Mouse (Mus musculus) left cerebral cortex, postnatal 10 days (tissue): ENCODE results near the gene Mfn2. TPM values are rescaled to one million over a fixed set of nuclear protein-coding genes. Genes with fewer than 3 reads are reported as not detected.

Experiments
- DNase-seq, 2 experiments: peaks; one replicate each; pipeline ENCODE4 v3.0.0; 2021 to 2022; ENCODE audit warnings: low spot score in 2 of 2, mixed read lengths in 1 of 2; ENCODE audit errors: extremely low spot score in 1 of 2
- intact Hi-C: fragments of 180-260 bp; cut with DNase I; formaldehyde crosslinking; loops from one replicate; pipeline ENCODE4 v1.15.1; 2025
- total RNA-seq, 2 experiments: library from RNA; stranded (reverse); gene quantifications; 2 replicates each; pipeline ENCODE4 v1.2.3; 2021

Gene Mfn2
- total RNA-seq, 2 experiments from 2014 or later, result 173 to 182 TPM

DNA sequence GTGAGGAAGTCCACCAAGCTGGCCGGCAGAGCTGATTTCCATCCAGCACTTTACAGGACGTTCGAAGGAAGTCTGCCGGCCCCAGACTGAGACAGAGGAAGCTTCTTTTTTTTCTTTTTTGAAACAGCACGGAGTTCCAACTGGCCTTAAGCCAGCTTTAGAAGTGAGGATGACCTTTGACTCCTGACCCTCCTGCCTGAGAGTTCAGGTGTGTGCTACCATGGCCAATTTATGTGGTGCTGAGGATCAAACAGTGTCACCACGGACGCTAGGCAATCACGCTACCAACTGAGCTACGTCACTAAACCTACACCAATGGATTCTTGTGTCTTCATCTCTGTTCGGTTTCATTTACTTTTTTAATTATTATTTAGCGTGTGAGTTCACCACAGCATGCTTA, 17.8 kb upstream of the Mfn2 start:
- no peak for DNase-seq
- intact Hi-C loops, result no loop called here

DNA sequence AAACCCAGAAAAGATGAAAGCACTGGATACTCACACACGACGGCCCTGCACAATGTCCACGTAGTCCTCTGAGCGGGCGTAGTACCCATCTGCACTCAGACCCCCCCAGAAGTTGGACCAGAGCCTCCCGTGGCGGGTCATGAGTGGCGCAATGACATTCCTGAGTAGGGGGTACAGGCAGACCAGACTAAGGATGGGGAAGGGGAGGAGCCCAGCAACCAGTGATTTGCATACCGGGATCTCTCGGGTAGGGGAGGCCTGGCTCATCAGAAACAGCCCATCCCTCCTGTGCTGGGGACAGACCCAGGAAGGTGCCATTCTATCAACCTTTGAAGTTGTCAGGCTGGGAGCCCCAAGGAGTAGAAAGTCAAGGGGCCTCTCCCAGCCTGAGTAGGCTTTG, 16.5 kb upstream of the Mfn2 start:
- intact Hi-C loops, result no loop called here
- DNase-seq, result no peak

DNA sequence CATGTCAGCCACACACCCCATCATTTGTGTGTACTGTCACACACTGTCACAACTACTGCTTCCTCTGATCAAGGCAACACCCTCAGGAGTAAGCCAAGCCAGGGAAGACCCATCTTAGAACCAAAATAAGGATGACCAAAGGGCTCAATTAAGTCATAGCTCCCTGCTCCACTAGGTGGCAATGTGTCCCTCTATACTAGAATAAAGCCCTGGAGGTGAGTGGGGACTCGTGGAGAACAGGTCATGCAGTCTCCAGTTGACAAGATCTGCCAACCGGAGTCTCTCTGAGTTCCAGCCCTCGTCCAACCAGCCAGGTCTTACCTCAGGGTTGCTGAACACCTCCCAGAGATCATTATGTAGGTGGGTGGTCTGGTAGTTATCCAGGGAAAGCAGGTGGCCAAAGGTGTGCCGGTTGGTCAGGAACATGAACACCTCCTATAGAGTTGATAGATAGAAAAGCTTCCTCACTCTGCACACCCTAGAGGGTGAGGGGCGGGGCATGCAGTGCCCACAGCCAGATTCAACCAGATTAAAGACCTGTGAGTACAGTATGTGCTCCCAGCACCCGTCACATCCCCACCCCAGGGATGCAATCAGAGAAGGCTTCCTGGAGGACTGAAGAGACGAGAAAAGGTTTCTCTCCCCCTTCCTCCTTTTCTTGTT, 14.1 kb upstream of the Mfn2 start:
- intact Hi-C loops, result no loop called here
- DNase-seq, result peak in 1 of 2 experiments; percentile 62

DNA sequence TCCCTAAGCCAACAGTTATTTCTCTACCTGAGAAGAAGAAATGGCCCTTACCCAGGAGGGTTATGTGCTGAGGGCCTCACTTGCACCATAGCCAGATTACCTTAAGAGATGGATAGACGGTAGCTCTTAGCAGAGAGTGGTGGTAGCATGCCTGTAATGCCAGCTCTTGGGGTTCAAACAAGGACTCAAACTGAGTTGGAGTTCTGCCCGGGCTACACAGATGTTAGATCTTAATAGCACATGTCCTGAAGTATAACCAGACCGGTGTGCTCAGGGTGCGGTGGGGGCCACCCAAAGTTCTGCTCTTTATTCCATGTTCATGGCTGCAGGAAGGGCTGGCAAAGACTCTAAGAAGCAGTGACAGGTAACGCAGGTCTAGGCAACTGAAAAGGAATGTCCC, 5.0 kb upstream of the Mfn2 start:
- DNase-seq, result no peak
- intact Hi-C loops, result loop anchor here (5.0 kb wide), 1 partner anchor 33 kb away; the partner anchor contains the start of gene 2510039O18Rik

DNA sequence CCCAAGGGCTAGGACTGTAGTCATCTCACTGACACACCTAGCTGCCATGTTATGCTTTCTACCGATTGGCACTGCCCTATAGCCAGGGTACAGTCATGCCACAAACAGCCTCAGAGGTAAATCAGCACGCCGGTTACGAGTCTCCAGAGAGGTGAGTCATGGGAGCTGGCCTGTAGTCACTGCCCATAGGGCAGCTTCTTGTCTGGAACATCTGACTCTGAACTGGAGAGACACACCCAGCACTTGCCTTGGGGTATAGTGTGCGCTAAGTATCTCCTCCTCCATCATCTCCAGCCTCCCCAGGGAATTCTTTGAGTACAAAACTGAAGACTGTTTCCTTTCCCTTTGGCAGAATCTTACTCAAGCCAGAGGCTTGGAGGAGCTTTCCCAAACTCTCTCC, 1.7 kb upstream of the Mfn2 start:
- intact Hi-C loops, result loop anchor here (5.0 kb wide), 1 partner anchor 36 kb away; the partner anchor contains the start of gene 2510039O18Rik
- no peak for DNase-seq

DNA sequence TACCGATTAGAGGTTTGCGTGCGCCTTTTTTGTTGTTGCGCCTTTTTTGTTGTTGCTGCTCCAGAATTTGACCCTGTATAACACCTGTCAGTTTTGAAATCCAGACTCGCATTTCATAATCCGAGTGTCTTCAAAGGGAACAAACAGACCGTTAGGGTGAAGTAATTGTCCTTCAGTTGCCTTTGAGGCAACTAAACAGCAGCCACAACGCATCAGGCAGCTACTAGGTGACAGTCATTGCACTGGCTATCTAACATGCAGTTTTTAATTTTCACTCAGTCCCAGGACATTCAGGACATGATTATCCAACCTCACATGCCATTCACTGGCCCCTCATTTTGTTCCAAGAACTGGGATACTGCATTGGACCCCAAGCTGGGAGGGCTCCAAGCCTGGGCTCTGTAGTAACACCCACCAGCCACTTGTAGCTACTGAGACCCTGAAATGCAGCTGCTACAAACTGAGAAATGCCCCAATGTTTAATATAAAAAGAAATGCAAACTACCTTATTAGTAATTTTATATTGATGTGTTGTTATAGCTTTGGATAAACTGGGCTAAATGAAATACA, 671 bp upstream of the Mfn2 start:
- intact Hi-C loops, result loop anchor here (5.0 kb wide), 1 partner anchor 37 kb away; the partner anchor contains the start of gene 2510039O18Rik
- no peak for DNase-seq

DNA sequence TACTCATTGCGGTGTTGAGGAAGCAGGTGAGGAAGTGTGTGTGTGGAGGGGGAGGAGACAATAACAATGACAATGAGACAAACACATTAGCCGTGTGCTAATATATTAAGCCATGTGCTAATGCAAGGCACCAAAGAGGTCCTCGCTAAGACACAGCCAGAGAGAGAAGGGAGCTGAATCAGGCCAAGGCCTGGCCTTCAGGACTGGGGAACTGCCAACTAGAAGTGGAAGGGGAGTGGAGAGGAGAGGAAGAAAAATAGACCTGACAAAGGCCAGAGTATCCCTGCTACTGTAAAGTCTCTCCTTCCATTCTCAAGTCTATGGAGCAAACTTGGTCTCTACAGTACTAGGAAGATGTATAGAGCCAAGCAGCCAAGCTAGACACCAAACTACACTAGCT, 903 bp downstream of the Mfn2 start:
- DNase-seq, result no peak
- intact Hi-C loops, result no loop called here

DNA sequence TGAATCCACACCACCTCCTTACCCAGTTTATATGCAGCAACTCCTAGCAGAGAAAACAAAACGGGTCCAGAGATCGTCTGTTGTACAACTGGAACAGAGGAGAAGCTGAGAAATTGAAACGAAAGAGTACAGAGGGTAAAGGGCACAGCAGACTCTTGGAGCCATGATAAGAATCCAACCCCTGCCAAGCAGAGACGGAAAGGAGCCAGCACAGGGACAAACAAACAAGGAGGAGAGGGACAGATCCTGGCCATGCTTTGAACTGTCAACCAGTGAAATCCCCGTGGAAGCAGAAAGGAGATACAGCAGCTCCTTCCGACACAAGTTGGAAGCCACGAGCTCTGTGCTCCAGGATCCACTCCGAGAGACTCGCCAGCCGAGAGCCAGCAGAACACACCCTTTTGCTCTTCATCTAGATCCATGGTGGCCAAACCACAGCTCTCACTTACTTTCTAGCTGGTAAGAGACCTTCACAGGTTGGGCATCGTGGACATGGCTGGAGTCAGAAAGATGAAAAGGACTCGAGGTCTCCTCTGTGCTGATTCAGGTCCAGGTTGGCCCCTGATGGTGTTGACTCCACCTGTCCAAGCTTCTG, 1.5 kb downstream of the Mfn2 start:
- DNase-seq, result no peak
- intact Hi-C loops, result no loop called here

DNA sequence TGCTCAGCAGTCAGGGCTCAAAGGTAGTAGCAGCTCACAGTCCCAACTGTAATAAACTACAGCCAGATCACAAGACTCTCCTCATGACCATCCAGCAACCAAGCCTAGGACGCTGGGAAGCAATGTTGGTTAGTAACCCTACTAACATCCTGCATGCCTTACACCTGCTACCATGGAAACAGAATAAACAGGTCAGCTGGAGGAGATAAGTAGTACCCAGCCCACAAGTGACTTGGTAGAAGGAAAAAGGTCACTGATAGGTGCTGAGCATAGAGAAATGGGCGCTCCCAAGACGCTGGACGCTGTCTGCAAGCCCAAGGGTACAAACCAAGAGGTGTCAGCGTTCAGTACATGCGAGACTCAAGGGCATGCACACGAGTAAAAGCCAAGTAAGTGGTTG, 4.1 kb downstream of the Mfn2 start:
- intact Hi-C loops, result no loop called here
- no peak for DNase-seq

DNA sequence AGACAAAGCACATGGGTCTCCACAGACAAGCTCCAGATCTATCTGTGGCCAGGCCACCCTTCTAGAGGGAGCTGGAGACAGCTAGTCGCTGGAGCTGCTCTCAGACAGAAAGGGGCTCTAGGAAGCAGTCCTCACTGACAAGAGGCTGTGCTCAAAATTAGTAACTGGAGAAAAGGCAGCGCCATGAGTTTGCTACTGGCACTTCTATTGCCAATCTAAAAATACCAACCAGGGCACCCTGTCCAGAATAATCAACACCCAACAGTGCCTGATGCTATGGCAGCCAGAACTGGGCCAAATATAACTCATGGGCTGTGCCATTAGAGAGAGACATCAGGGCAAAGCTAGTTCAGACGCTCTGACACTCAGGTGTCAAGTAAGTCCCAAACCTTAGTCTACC, 7.2 kb downstream of the Mfn2 start:
- intact Hi-C loops, result no loop called here
- DNase-seq, result no peak

DNA sequence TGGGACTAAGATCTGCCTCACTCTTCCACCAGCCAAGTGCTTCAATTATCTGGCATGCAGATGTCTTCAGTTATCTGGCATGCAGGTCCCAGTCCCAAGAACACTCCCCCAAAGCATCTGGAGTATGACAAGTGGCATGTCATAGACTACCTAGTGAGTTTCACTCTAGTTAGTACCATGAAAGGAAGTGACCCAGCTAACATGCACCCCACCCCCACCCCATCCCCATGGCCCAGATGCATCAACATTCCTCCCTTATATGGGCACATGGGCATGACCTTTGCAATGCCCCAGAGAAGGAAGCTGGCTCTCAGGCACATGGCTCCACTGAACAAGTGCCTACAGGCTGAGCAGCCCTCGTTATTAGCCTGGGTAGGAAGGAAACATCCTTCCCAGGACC, 8.1 kb downstream of the Mfn2 start:
- no peak for DNase-seq
- intact Hi-C loops, result no loop called here

DNA sequence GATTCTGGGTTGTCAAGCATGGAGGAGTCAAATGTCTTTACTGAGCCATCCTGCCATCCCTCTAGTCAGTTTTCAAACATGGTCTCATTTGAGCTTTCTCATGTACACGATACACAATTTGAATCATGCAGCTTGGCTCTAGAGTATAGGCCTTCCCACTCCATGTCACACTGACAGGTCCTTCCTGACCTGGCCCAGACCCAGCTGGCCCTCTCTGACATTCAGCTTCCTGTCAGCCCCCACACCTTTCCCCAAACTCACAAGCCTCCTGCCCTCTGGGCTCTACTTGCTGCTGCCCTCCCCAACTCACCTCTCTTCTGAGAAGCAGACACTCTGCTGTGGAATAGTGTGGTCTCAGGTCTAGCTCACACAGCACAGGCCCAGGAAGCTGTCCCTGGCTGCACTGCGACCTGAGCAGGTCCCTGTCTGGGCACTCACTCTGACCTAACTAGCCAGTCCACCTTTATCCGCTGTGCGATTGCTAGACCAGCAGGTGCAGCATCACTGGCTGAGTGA, 8.6 kb downstream of the Mfn2 start:
- DNase-seq, result no peak
- intact Hi-C loops, result no loop called here

DNA sequence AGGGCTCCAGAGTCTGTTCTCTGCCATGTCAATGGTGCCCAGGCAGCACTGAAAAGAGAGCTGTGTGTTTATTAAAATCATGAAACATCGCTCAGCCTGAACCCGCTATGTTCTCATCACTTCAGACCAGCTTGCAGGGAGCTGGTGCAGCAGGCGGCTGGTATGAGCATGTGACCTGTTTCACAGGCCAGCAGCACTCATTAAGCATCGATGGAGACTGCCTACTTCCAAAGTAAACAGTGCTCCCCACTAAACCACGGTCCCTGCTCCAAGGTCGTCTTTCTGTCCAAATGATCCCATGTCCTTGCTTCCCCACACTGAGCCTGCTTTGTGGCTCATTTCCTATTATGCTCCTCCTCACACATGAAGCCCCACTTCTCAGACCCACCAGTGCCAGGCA, 14.2 kb downstream of the Mfn2 start:
- intact Hi-C loops, result no loop called here
- DNase-seq, result no peak

DNA sequence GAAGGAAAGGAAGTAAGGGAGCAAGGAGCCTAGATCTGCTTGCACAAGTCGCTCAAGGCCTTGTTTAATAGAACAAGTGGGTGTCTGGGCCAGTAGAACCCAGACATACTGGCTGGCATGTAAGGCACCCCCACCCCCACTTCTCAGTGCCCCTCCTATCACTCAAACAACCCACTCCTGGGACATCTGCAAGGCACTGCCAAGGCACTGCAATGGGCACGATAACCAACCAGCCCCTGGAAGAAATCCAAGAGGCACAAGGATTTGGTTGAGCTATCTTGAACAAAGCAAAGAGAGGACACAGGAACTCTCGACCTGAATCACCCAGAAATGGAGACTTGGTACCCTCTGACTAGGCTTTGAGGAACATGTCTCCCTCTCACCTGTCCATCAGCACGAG, 16.3 kb downstream of the Mfn2 start:
- intact Hi-C loops, result no loop called here
- DNase-seq, result no peak

DNA sequence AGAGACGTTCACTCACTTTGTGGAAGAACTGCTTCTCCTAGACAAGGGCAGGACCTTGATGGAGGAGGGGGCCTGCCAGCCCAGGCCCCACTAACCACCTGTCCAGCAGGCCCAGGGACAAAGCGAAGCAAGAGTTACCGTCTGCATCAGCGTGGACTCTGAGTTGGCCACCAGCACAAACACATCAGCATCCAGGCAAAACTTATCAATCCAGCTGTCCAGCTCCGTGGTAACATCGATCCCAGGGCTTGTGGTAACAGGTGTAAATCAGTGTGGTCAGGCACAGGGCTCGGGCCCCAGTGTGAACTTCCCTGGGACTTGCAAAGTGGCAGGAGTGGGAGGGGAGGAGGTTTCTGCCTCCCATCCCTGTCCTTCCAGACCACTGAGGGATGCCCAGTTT, 17.2 kb downstream of the Mfn2 start:
- no peak for DNase-seq
- intact Hi-C loops, result no loop called here

DNA sequence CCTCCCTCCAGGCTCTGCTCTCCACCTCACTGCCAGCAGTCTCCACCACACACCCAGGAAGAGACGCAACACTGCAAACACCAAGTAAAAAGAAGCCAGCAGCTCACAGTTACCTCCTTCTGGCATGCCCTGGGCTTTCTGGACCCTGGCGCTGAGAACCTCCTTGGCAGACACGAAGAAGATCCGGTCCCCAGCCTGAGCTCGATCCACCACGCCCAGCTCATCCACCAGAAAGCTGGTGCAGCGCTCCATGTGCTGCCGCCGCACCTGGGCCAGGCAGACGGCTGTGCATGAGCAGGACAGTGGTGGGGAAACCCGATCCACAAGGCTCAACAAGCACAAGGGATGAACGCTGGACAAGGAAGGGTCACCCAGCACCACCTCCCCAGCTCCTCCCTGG, 18.3 kb downstream of the Mfn2 start:
- DNase-seq, result no peak
- intact Hi-C loops, result no loop called here

DNA sequence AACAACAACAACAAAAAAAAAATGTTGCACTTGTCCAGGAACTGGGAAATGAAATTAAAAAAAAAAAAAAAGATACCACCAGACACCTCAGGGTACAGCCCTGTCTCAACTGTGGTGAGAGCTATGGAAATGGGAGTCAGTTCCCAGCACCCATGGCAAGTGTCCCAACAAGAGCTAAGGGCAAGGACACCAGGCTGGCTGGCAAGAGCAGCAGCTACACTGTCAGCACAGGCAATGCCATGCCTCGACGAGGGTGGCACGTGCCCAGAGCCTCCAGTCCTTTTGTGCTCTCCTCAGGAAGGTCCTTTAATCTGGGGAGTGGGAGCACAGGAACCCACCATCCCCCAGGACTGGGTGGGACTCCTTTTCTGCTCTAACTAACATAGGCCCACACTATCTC, 20.4 kb downstream of the Mfn2 start:
- no peak for DNase-seq
- intact Hi-C loops, result no loop called here

DNA sequence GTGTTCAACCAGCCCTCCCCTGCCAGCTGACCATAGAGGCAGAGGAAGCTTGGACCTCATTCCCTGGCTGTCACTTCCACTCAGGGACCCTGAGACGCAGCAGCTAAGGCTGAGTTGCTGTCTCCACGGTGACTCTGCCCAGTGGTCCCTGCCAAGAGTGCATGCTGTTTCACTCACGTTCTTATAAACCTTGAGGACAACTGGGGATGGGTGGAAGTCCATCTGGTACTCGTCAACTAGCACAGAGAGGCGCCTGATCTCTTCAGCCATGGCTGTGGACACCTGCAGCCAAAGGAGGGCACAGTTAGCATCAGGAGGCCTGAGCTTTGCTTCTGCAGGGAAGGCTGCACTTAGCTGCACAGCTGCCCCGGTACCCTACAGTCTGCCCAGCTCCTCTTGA, 21.5 kb downstream of the Mfn2 start:
- intact Hi-C loops, result no loop called here

DNA sequence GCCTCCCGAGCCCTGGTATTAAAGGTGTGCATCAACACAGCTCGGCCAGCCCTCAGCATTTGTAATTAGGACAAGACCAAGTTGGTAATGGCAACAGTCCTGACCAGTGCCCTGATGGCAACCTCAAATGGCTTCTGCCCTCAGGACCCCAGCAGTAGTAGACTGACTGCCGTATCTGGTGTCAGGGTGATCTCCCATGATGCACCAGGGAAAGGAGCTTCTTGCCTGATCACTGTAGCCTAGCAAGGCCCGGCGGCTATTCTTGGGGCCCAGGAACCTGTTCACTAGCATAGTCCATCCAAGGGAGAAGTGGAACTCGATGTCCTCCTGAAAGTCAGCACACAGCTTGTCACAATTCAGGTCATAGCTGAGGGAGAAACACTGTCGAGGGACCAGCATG, 22.7 kb downstream of the Mfn2 start:
- intact Hi-C loops, result no loop called here

More for the DNA sequence above, 21.5 kb downstream of the Mfn2 start:
- no peak for DNase-seq

DNA sequence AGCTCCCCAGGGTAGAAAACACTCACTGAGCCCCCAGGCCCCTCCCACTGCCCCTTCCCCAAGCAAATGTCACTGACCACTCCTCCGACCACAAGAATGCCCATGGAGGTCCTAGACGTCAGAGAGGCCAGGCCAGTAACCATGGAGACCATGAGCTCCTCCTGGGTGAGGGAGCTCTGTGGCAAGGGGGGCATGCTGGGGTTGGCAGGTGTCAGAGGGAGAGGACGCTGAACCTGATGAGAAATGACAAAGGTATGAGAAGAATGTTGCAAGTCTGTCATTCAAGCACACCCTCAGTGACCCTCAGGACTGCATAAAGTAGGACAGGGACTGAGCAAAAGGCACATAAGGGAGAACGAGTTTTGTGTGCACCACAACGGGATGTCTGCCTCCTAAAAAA, 24.6 kb downstream of the Mfn2 start:
- DNase-seq, result no peak
- intact Hi-C loops, result no loop called here

More for the DNA sequence above, 22.7 kb downstream of the Mfn2 start:
- no peak for DNase-seq
